Mouse (Mus musculus): ENCODE results near the gene Plekha6. TPM values are rescaled to one million over a fixed set of nuclear protein-coding genes. Genes with fewer than 3 reads are reported as not detected.

Gene Plekha6
- total RNA-seq, 2 experiments from 2014 or later, result 78.2 to 91.1 TPM

DNA sequence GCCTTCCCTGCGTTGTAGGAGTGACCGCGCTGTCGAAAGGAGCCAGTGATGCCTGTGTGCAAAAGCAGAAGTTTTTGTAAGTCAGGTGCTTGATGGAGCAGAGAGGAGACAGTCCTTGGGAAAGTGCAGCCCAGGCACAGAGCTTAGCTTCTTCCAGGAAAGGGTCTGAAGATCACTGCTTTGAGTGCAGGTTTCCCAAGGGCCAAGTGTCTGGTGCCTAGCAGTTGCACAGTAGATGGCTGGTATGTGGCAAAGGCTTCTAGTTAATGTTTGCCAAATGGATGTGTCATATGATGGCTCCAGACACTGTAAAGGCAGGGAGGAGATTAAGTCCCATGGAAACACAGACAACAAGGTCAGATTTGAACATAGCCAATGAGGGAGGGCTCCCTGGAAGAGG lies 49.9 kb downstream of the Plekha6 start:
- no peak for DNase-seq (ENCODE audit: low spot score in 2 of 2)

DNA sequence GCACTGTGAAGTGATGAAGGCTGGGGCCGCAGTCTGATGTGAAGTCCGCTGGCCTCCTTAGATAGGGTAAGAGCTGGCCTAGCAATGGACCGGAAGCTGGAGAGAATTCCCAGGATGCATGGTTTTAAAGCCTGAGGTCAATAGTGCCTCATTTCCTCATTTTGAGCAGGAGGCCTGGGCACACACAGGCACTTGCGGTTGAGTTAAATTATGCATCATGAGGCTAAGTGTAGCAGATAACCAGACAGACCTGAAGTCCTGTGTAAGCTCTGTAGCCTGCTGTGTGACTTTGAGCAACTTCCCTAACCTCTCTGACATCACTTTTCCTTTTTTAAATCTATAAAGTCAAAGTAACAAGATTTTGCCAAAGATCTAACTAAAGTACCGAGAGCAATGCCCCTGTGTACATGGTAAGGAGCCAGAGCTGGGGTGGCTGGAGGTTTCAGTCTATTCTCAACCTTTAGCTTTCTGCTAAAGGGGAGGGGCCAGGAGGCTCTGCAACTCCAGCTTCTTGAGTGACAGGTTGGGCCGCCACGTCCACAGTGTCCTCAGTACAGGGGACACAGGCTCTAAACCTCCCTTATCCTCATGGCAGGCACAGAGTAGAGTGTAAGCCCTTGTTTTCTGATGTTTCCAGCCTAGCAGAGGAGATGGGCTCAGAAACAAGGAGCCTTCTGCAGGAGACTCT lies 50.8 kb downstream of the Plekha6 start:
- no peak for DNase-seq (ENCODE audit: low spot score in 2 of 2)

DNA sequence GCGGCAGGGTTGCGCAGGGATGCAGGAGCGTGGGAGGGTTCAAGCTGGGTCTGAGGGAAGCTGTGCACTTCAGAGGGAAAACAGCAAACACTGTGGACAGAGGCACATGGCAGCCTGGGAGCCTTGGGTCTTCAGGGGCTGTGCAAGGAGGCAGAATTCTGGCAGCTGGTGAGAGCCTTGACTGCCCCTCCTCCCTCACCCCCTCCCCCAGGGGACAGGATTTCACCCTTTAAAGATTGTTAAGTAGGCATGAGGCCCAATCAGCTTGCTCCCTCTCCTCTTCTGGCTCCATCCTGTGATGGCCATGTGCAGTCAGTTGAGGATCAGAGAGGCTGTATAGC lies 51.3 kb downstream of the Plekha6 start:
- no peak for DNase-seq (ENCODE audit: low spot score in 2 of 2)

DNA sequence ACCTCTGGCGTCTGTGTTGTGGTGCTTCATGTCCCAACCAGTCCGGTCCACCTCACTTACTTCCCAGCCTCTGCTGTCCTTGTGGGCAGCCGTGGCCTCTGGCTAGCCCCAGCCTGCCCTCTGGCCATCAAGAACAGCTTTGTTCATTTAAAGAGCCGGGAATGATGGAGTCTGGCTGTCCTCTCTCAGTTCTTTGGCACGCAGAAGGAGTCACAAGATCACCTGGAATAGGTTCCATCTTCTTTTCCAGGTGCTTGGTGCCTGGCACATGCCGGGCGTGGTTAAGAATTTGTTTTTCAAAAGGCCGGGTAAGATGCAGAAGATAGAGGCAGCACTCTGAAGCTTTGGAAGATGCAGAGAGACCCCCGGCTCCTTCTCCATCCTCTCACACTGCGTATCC lies 51.7 kb downstream of the Plekha6 start:
- DNase-seq (ENCODE audit: low spot score in 2 of 2), result no peak

DNA sequence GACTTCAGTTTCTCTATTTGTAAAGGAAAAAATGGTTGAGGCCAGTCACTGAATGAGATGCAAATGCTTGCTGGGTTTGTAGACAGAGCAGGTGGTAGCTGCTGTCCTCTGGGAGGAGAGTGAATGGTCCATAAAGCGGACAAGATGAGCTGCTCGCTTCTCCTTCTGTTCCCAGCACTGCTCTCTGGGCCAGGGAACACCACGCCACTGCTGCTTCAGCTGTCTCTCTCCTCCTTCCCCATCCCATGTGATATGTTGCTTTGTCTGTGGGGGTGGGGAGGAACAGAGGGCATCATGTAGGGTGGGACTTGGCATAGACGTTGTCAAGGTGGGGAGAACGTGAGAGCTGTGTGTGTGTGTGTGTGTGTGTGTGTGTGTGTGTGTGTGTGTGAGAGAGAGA lies 53.0 kb downstream of the Plekha6 start:
- no peak for DNase-seq (ENCODE audit: low spot score in 2 of 2)

DNA sequence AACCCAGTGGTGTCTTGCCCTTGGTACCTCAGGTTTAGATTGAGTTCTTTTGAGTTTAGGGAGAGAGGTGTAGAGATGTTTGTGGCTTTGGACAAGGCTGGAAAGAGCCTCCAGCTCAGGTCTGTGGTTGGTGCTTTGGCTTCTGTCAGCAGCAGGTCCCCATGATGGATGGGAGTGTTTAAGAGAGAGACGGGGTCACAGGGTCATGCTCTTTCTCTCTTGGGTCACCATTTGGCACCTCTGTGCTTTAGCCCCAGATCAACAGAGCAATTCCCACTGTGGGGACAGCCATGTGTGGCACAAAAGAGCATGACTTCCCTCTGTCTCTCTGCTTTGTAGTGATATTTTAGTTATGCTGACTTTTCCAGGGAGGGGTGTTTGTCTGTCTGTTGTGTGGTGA lies 55.1 kb downstream of the Plekha6 start:
- DNase-seq (ENCODE audit: low spot score in 2 of 2), result no peak

DNA sequence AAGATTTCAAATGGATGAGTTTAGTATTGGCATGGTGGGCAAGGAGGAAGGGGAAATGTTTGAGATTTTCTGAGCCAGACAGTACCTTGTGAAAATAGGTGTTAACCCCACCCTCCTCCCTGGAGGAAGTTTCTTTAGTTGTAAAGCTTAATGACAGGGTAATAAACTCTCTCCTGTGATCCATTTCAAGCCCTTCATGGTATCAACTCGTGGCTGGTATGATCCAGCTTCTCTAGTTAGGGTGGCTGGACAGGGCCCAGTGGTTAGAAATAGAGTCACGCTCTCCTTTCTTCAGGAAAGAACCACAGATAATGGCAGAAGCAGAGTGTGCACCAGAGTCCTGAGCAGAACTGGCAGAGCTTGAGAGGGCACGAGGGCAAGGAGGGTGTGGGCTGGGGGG lies 57.4 kb downstream of the Plekha6 start:
- DNase-seq (ENCODE audit: low spot score in 2 of 2), result no peak

DNA sequence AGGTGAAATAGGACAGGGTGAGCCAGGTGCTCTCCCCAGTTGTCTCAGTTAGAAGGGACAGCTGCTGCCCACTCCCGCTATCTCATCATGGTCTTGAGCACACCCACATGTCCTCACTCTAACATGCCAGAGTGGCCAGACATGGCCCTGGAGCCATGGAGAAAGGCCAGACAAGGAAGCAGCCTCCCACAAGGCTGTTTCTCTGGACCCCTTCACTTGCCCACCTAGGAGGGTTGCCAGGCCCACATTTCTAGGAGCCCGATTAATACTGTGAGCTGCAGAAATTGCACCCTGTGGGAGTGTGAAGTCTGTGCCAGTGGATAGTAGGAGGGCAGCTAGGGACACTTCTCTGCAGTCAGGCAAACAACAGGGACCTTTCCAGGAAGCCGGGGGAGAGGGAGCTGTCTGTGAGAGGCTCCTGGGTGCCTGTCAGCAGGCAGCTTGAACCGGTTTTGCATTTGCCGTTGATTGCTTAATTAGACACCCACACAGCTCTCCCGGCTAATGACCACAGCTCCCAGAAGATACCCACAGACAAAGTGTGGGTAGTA lies 58.5 kb downstream of the Plekha6 start:
- DNase-seq (ENCODE audit: low spot score in 2 of 2), result no peak

DNA sequence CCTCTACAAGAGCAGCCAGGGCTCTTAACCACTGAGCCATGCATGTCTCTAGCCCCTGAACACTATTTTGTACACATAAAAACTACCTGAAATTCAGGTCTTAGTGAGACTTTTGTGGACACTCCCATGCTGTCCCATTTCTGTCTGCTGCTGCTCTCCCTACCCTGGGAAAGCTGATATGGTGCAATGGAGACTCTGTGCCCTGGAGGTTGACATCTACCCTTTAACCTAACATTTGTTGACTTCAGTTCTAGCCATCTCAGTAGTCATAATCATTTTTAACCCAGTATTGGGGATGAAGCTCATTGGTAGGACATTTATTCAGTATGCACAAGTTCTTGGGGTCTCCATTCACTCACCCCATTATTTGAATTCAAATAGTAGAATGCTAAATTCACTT lies 60.7 kb downstream of the Plekha6 start:
- DNase-seq (ENCODE audit: low spot score in 2 of 2), result no peak

DNA sequence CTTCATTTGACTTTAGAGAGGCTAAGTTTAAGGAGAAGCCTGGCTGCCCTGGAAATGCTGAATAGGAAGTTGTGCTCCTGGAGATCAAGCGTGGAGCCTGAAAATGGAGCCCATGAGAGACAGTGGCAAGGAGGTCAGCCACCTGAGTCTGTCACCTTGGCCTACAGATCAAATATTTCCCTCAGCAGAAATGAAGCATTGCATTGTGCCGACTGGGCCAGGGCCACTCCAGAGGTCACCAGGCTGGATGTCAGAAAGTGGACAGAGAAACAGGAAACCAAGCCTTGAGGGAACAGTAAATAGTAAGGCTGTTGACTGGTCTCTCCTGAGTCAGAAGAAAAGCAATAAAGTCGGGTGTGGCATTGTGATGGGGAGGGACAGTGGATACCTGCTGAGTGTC lies 61.1 kb downstream of the Plekha6 start:
- DNase-seq (ENCODE audit: low spot score in 2 of 2), result no peak

DNA sequence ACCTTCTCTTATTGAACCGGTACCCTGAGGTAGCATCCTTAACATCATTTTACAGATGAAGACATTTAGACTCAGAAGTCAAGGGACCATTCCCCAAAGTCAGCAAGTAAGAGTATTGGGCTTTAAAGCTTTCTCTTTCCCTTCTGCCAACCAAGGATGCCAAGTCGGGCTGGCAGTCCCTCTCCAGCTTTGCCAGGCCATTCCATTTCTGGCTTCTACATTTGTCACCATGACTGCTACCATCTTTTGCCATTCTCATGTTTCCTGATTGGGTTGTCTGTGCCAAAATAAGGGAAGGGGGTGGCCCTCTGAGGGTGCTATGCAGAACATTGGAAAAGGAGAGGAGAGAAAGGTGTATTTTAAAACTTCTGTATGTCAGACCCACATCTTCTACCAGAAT lies 61.6 kb downstream of the Plekha6 start:
- DNase-seq (ENCODE audit: low spot score in 2 of 2), result no peak

DNA sequence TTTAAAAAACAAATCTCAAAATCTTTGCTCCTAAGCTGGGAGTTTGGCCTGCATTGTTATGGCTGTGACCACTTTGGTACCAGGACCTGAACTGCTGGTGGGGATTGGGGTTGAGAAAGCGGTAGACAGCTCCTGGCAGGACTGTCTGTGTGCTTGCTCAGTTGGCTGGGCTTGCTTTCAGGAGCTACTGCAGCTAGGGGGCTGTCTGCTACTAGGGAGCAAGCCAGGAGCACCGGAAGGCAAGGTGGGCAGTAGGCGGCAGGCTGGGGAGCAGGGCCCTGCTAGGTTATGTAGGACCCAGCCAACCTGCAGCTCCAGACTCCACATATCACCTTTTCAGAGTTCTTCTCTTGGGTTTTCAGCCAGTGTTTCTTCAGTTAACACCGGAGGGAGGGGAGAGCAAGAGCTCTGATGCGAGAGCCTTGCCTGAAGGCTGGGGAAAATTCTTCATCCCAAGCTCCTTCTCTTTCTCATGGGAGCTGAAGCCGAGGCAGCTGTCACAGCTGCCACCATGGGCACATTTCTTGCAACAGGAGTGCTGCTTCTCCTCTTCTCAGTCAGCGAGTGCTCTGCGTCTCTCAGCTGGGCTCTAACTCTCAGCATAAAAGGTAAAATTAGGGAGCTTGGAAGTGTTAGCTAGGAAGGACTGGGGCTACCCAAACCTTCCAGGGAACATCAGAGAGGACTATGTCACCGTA lies 62.1 kb downstream of the Plekha6 start:
- peak; percentile 29 to 59 for DNase-seq (ENCODE audit: low spot score in 2 of 2)

DNA sequence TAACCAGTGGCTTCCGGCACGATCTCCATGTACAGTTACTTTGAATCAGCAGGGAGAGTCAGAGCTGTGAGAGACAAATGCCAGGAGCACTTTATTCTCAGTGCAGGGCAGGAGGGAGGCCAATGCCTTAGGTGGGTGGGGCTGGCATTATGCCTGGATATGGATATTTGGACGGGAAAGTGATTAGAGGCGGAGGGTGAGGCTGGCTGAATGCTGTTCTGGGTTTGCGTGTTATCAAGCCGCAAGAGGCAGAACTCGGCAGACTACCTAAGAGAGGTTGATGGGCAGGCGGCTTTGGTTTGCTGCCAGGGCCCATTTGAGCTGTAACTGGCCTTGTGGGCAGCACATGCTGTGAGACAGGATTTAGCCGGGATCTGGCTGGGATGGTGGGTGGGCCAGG lies 62.9 kb downstream of the Plekha6 start:
- DNase-seq (ENCODE audit: low spot score in 2 of 2), result peak; percentile 64 to 75

DNA sequence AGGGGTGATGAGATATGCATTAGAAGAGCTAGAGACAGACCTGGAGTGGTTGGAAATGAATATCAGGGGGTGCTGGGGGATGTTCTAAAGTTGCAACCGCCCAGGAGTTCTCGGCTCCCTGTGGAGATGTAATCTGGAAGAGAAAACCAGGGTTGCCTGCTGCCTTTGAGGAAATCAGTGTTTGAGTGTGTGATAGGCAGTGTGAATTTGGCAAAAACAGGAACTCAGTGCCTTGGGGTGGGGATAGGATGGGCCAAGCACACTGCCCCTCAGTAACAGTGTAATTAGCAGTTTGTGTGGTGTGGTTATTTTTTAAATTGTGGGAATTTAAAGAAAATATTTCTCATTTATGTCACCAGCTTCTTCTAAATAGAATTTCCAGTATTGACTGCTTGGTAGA lies 63.4 kb downstream of the Plekha6 start:
- DNase-seq (ENCODE audit: low spot score in 2 of 2), result no peak

DNA sequence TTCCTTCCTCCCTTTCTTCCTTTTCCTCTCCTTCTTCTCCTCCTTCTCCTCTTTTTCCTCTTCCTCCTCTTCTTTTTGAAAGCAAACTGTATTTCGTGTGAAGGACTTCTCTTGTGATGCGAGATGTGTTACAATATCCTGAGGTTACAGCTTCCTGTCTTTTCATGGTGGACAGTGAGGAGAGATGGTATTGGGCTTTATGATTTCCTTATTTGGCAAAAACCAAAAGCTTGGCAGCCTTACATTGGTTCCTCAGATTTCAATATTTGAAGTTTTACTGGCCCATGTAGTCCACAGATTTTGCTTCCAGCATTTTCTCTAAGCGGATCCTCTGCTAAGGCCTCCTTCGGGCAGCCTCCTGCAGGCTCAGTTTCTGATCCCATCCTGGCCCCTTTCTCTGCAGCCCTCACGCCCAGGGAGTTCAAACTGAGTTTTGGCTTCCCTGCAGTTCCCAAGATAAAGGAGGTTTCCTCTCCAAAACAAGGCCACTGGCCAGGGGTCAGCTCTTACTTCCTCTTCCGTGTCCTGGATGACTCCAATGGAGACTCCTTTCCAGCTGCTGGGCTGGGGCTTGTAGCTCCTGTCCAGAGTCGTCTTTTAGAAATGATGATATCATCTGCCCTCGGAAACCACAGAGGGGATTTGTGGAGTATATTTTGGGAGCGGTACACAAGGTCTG lies 64.9 kb downstream of the Plekha6 start:
- DNase-seq (ENCODE audit: low spot score in 2 of 2), result no peak

DNA sequence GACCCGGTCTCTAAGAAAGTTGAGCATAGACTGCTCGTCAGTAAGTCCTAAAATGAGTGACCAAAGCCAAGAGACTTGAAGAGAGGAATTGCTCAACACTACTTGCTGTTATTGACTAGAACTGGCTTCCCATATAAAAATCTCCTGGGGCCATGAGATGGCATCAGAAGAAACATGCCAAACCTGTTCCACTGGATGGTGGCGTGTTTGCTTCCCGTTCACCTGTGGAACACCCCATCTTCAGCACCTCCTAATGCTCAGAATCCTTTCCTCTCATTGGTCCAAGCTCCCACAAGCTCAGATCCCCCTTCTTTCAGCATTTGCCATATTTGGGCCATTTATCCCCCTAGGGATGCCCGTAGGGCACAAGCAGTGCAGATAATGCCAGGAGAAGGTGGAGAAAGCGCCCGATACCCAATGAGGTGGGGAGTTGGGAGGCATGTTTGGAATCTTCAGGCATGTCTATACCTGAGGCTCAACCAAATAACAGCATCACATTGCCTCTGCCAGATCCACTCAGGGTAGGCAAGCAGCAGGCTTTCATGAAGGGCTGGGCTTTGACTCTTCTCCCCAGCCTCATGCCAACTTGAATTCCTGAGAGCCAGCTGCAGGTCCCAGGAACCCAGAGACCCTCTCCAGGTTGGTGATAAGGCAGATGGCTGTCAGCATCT lies 67.6 kb downstream of the Plekha6 start:
- no peak for DNase-seq (ENCODE audit: low spot score in 2 of 2)

DNA sequence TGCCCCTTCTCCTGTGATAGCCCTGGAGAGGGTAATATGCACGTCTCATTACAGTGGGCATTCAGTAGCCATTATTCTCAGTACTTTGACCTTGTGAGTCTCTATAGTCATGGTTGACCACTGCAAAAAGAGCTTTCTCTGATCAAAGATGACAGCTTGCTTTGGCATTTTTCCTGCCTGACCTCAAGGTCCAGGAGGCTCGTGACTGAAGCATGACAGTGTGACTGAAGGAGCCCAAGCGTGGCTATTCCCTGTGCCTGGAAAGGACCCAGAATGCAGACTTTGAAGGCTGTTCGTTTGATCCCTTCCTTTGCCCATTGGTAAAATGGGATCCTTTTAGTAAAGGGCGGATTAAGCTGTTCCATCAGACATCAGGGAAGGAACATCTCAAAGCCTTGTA lies 71.9 kb downstream of the Plekha6 start:
- DNase-seq (ENCODE audit: low spot score in 2 of 2), result no peak

DNA sequence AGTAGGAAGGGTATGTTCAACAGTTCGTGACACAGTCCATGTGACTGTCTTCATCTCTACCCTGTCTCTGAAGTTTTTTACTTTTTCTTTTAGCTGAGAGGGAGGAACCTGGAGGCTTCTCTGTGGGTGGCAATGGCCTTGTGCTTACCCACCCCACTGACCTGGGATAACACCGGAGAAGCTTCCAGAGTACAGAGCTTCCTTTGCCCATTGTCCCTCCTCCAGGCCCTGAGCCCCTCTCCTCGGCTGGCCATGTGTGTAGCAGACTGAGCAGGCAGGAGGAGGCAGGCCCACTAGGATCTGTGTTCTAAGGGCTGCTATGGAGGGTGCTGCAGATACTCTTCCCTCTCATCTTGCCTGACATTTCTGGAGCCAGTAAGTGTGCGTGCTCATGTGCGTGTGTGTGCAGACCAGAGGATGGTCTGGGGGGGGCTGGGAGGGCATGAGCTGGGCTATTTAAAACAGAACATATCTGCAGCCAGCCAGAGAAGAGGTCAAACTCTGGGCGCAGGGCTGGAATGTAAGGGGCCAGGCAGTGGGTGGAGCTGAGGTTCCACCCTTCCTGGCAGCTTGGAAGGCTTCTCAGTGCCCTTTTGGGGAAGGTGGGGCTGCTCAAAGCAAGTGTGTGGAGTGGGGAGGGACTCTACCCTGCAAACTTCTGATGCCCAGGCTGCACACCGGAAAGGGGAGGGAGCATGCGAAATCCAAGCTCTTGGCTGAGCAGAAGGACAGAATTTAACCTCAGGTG lies 72.9 kb downstream of the Plekha6 start:
- no peak for DNase-seq (ENCODE audit: low spot score in 2 of 2)

DNA sequence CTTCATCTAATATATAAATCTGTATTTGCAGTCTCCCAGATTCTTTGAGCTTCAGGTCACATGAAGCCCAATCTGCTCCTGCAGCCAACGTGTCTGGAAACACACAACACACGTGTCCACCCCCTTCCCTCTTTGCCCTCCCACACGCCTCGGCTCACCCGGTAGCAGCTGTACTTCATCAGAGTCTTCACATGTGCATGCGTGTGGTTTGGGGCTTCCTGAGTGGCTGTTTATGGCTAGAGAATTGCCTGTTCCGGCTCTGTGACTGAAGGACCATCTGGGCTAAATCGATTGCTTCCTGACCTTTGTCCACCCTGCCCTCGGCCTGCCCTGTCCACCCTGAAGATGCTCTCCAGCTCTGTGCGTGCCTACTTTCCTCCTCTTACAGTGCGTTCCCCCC lies 73.7 kb downstream of the Plekha6 start:
- DNase-seq (ENCODE audit: low spot score in 2 of 2), result peak; percentile 57 to 71

DNA sequence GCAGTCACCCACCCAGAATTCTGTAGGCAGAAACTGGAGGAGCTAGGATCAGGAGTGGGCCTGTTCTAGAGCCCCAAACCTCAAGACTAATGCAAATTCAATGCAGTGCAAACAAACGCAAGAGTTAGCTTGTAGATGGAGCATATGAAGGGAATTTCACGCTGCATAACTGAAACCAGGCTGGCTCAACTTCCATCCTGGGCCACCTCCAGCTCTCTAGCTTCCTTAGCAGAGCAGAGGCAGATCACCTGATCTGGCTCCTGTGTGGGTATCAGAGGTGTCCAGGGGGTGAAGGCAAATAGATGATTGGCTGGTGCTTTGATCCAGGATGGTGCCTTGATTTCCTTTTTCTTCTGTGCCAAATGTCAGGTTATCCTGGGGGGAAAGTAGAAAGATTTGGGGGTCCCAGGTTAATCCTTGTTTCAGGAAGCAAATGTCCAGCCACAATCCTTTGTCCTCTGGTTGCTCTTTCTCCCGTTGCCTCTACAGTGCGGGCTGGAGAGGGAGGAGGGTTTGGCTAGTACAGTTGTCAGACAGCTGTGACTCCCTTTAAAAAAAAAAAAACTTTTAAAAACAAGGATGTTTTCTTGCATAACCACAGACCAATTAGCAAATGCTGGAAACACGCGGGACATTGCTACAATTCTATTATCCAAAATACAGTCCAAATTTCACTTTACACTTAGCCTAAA lies 75.3 kb downstream of the Plekha6 start:
- DNase-seq (ENCODE audit: low spot score in 2 of 2), result peak; percentile 45 to 65

DNA sequence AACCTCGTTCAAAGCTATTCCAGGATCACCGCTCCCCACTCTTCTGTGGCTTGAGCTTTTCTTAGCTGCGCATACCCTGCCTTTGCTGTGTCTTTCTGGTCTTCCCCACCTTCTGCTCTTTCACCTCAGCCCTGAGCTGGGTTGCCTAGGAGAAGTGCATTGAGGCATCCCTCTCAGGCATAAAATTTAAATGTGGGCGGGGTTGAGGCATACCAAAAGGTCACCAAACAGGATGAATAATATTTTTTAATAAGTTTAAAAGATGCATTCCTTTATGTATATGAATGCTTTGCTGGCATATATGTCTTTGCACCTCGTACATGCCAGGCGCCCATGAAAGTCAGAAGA lies 75.8 kb downstream of the Plekha6 start:
- no peak for DNase-seq (ENCODE audit: low spot score in 2 of 2)
